Mouse (Mus musculus): ENCODE data around the gene Fezf2.

Fezf2 gene

DNA sequence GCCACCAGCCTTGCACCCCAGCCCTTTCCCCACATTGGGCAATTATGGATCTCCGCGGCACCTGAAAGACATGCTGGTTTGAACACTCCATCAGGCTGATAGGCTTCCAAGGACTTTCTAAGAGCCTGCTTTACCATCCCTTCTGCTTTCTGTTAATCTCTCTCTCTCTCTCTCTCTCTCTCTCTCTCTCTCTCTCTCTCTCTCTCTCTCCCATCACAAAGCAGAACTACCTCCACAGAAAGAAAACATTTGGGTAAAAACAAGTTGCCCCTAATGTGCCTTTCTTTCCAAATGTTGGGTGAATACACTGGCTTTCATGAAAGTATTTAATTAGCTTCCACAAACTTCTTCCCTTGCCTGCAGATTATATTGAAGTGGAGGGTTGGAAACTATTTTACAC, at the start of gene Fezf2:
TSS of gene Fezf2 (minus strand) at position 101 of the 400 bp plus-strand sequence.
- no peak for DNase-seq

DNA sequence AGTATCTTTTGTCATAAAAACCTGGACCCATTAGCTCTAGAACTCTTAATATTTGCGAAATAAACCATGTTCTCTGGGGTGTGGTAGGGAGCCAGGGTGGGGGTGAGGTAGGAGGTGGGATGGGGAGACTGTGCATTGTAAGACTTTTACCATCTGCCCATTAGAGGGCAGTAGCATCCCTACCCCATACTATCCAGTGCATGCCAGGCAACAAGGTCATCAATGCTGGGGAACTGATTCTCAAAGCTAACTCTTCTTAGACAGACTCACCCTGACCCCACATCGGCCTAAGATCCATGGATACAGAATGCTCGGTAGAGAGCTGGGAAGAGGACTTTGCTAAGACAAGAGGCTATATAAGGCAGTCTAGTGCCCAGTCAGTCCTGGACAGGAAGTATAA, 49.6 kb upstream of the Fezf2 start:
- DNase-seq: no peak

DNA sequence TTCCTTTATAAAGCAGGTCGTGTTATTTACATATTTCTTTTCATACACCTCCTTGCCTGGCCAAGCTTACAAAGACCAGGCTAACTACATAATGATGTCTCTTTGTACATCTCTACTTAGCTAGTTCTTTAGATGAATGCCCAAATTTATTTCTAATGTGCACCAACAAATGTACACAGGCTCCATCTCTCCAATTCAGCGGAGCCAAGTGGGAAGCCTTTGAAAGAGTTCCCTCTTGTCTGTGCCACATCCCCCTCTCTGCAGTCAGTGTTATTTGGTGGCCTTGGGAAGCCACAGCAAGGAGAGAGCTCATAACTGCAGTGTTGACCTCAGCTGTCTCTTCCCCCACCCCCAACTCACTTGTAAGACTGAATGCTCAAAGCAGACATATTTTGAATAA, 46.3 kb upstream of the Fezf2 start:
- no peak for DNase-seq

DNA sequence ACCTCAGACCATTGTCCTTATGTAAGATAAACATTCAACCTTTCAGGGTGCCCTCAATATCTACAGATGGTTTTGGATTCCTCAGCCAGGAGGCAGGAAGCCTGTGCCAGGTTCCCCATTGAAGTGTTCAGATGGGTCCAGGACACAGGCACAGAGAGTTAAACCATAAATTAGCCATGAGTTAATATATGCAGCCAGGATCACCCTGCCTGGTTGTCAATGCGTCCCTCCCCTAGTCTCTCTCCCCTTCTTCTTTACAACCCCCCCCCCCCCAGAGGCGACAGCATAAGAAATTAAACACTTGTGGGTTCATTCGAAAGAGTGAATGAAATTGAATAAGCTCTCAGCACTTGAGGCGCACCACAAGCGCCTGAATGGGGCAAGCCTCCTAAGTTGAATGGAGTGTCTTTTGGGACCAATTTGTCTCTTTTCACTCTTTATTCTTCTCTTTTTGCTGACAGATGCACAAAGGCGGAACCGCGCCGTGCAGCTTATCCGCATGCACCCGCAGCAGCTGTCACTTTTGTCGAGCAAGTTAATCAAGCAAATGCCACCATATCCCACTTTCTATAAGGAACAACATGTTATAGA, 45.4 kb upstream of the Fezf2 start:
- DNase-seq: no peak

DNA sequence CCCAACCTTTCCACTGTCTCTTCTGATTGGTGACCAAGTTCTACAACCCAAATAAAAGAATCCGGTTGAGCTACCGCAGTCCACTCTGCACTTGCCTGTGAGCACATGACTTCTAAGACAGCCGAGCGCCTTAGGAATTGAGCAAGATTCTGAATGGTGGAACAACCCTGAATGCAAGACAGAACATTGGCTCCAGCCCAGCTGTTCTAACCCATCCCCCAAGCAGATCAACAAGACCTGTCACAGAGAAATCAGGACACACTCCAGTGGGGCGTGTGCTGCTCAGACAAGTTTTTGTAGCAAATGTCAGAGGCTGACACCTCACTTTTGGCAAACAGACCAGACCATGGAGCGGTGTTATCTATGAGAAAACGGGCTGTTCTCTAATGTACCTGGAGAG, 43.2 kb upstream of the Fezf2 start:
- no peak for DNase-seq

DNA sequence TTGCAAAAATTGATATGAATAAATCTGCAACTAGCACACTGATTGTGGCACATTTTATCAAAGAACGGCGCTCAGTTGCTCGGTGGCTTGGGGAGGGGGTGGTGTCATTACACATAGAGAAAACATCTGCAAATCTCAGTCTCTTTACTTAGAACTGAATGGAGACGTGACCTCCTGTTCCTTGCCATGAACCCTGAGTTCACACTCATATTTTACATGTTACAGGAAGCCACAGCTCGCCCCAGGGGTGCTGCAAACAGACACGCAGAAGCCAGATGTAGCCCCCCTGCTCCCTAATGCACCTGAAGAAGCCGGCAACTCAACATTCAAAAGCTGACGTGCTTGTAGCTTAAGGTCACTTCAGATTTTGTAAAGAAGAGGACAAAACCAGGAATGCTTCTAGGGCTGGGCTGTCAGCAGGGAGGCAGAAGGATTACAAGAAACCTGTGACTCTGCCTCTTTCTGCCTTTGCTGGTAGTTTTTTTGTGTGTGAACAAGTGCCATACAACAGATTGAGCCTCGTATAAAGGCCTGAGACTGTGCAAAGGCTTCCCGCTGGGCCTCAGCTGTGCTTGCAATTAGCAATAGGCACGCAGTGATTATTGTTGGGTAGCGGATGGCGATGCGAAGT, 40.9 kb upstream of the Fezf2 start:
- DNase-seq: no peak

DNA sequence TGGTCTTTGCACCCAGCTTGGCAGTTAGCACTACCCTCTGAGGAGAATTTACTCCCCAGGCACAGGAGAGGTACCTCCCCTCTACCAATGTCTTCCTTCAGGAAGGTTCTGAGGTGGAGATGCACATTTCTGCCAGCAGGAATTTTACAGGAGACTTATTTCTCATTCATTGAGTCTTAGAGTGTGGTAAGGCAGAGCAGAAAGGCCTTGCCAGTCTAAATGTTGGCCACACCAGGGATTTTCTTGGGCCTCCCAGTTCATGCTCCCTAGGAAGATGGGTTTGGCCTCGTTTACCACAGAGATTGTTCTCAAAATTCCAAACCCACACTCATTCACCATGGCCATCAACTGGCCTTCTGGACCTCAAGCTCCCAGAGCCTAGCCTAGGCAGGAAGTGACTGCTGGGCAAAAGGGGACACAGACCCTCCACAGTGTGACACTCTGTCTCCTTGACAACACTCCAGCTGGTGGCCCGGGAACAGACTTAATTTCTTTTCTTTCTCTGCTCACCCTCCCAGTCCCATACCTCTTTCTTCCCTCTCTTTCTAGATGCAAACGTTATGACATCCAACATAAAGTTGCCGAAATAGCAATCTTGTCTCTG, 40.3 kb upstream of the Fezf2 start:
- DNase-seq: no peak

DNA sequence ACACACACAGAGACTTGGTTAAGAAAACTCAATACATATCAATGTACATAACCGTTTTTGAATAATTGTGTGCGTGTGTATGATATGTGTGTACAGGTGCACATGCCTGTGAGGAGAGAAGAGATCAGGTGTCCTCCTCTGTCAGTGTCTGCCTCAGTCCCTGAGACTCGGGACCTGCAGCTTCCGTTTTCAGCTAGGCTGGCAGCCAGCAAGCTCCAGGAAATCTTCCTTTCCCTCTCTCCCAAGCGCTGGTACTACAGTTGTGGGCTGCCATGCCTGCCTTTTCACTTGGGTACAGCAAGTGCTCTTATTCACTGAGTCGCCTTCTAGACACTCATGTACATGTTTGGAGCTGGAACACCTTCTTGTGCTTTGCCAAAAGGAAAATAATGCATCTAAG, 39.2 kb upstream of the Fezf2 start:
- no peak for DNase-seq

DNA sequence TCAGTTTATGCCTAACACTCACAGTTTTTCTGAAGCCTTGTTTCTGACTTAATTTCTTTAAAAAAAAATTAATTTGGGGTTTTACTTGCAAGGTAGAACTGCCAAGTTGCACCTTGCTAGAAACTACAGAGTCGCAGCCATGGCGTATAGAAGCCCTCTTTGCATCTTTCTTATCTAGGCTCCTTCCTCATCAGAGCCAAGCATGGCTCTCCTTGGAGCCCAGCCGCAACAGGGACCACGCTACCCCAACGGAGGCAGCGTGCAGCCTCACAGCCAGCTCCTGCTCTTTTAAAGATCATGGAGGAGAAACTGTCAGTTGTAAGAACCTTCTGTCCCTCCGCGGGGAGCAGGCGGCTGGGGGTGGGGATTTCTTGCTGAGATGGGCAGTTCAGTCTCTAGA, 29.9 kb upstream of the Fezf2 start:
- DNase-seq: no peak

DNA sequence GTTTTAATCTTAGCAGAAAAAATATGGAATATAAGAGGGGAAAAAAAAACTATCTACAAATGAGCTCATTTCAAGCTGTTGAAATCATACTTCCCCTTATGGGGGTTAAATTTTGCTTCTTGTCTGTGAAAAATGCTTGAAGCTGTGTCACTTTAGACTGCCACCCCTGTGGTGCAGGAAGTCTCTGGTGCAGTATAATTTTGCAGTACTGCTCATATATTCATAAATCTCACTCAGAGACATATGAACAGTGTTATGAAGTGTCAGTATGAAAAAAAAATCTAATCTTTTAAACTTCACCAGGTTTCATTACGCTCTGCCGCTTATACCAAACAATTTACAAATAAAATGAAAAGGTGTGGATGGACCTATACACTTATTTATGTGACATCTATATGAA, 29.3 kb upstream of the Fezf2 start:
- DNase-seq: no peak

DNA sequence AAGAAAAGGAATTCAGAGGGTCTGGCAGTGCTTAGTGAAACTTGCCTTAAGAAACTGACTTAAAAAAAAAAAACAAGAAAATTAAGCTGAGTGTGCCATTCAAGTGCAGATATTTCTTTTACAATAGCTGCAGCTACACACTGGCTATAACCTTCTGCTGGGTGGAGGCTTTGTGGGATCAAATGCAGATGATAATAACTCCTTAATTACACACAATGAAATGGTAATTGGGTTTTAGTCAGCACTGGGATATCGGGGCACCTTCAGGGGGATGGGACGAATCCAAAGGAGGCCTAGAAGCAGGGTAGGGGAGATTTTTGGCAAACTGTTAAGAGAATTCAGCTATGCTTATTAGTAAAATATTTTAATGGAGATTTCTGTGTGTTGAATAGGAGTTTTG, 27.5 kb upstream of the Fezf2 start:
- DNase-seq: no peak

DNA sequence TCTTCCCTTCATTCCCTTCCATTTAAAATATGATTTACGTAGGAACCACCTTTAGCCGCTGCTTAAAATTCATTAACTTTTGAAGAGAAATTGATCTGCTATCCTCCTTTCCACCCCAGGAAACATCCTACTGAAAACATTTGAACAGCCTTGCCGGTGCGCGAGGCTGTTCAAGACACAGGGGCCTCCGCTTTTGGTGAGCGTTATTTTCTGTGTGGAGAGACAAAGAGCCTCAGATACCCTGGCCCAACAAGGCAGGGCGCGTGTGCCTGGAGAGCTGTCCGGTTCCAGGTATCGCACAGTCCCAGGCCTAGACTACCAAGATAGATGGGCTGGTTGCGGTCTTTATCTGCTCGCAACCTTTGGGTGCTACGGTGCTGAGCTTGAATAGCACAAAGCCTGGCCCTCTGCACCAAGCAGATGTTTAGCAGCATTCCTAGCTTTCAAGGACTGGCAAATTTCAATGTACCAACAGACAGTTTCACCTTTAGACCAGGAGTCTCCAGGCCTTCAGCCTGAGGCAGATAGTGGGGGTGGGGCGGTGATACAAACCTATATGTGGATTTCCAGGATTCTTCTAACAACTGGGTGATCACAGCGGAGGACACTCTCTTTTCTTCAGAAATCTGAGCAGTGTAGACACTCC, 2.4 kb upstream of the Fezf2 start:
- DNase-seq: no peak

DNA sequence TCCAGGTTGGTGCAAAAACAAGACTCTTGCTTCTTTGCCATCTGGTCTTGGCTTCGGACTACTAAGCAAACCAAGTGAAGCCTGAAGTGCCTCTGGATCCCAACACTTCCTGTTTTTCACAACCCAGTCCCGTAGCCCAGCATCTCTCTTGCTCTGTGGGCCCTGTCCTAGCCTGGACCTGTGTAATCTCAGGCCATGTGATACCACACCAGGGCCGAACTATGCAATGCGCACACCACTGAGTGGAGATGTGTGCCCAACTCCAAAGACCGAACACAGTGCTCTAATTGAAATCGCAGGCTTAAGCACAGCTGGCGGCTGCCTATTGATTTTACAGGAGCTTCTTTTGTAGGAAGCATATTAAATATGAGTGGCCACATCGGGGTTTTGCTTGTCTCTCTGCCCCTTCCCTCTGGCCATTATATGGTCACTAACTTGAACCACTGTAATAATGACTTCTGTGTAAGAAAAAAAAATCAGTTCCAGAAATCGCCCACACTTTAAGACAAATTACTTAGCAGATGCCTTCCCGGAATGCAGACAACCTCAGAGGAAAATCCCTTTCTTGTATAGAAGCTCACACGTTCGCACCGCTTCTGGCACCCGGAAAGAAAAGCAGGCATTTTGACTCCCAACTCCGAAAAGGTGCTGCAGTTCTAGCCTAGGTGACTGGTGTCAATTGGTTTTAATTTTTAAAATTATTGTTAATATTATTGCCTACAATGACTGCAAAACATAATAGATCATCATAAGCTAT, 1.5 kb upstream of the Fezf2 start:
- DNase-seq: no peak

DNA sequence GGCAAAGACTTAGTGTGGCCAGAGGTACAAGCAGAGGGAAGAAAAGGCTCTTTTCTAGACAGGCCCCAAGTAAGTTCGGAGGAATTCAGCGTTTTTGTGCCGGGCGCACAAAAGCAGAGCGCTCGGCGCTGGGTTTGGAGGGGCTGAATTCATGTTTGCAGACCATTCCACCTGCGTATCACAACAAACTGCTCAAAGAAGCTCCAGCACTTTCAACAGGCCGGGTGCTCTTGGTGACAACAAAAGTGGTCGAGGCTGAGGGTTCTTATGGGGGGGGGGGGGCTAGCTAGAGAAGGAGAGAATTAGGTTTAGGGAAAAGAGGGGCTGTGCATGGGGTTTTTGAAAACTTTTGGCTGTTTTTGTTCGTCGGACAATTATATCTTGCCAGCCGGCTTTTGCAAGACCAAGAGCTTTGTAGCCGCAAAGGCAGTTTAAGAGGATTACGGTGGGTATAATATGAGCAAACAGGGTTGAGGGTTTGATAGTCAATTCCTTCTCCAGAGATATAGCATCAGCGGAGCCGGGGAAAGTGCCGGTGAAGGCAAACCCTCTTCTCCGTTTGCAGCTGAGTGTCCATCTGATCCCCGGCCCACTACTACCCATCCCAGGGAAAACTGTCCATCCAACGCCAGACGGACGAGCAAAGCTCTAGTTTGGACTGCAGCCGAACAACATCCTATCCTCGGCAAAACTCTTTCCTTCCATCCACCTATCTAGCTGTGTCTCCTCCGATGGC, 956 bp downstream of the Fezf2 start:
- DNase-seq: no peak

DNA sequence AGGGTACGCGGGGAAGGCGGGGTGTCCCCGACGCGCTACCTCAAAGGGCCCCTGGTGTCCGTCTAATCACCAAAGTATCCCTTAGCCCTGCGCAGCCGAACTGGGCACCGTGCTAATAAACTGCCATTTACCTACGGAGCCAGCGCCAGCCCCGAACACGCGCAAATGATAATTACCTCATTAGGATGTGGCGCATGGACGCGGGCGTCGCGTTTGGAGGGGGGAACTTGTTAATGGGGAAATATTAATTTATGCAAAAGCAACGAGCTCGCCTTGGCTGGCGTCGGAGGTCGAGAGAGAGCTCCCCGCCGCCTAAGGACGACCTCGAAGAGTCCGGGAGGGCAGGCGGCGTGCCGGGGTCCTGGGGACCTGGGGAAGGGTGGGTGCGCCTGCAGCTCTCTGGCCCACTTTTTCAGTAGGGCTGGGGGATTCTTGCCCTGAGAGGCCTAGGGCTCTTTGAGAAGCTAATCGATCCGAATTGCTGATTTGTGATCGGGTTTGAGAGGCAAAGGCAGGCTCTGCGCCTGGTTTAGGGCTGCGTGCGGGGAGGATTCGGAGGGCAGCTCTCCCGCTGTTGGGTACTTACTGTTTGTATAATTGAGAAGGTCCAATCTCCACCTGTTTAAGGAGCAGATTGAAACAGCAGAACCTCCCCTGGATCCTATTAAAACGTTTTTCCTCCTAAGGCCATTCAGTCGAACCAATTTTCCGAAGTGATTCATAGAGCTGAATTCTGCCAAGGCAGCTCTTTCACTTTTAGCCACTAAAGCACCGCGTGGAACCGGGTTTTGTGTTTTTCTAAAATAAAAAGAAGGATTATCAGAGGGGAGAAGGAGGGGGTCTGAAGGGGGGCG, 1.8 kb downstream of the Fezf2 start:
- no peak for DNase-seq

DNA sequence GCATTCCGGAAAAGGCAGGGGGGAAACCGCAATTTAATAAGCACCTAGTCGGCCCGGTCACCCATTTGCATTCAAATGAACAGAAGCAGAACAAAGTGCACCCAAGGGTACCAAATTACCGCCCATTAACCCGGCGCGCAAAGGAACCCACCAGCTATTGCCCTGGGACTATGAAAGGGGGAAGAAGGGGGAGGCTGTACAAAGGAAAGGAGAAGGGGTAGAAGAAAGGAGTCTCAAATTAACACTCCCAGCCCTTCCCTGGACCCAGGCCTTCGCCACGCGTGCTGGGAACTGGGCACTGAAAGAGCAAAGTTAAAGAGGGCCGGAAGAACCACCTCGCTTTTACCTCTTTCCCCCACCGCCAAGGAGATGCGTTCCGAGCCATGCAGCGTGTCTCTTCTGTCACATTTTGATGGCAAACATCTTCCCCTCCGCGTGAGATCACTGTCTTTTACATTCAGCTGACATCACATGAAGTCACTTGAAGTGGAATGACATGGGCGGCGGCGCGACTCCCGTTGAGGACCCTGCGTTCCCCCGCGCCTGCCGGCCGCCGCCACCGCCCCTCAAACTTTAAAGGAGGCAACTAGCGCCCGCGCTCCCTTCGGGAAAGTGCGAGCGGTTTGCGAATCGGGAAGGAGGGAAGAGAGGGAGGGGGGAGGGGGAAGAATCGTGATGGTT, 2.6 kb downstream of the Fezf2 start:
- no peak for DNase-seq

DNA sequence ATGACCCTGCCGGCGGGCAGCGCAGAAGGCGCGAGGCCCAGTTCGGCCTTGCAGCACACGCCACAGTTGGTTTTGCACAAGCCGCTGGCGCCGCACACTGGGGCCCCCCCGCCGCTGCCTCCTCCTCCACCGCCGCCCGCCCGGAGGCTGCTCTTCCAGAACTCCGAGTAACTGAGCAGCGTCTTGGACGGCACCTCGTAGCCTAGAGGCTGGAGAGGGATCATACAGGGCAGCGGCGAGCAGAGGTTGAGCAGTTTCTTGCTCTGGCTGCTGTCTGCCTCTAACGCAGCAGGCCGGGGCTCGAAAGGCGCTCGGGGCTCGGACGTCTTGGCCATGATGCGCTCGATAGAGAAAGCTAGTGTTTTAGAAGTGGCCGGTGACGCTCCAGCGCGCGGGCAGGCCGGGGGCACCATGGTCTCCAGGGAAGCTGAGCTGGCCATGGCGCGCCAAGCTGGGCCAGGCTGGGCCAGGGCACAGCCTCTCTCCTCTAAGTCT, 3.2 kb downstream of the Fezf2 start:
- peak in 1 of 2 experiments; percentile 47 for DNase-seq

DNA sequence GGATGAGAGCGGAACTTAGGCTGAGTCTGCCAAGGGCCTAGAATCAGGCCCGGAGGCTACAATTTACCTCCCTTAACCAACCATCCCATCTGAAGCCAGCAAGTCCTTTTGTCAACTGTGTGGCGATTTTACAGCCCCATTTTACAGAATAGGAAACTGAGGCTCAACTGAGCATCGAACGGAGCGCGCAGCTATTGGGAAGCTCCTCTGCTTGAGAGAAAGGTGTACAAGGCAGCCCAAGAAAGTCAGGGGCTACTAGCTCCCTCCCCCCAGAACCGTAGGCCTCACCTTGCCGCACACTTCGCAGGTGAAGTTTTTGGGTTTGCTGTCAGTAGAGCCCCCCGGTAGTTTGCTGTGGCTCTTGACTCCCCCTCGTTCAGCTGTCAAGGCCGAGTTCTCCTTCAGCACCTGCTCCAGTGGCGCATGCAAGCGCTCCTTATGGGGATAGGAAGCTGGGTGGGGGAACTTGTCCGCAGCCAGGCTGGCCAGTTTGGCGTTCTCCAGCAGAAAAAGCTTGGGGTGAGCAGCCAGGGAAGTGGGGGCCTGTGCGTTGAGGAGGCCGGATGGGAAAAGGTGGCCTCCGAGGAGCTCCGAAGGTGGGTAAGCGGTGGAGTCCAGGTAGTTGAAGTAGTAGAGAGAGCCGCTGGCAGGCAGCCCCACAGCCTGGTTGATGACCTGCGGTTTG, 3.8 kb downstream of the Fezf2 start:
- DNase-seq: no peak

DNA sequence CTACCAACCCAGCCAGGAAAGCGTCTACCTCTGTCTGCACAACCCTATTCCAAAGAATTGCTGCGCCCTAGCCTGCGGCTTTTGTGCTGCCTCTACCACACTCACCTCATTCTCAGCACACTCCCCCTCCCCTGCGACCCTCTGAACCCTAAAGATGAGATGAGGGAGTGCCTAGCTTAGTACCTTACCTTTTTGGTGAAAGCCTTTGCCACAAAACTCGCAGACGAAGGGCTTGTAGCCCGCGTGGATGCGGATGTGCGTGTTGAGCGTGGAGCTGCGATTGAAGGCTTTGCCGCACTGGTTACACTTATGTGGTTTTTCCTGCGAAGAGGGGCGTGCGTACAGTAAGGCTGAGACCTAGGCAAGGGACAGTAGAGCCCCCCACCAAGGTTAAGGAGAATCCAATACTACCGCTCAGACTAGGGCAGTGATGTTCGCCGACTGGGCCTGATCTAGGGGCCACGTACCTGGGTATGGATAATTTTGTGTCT, 4.5 kb downstream of the Fezf2 start:
- no peak for DNase-seq

DNA sequence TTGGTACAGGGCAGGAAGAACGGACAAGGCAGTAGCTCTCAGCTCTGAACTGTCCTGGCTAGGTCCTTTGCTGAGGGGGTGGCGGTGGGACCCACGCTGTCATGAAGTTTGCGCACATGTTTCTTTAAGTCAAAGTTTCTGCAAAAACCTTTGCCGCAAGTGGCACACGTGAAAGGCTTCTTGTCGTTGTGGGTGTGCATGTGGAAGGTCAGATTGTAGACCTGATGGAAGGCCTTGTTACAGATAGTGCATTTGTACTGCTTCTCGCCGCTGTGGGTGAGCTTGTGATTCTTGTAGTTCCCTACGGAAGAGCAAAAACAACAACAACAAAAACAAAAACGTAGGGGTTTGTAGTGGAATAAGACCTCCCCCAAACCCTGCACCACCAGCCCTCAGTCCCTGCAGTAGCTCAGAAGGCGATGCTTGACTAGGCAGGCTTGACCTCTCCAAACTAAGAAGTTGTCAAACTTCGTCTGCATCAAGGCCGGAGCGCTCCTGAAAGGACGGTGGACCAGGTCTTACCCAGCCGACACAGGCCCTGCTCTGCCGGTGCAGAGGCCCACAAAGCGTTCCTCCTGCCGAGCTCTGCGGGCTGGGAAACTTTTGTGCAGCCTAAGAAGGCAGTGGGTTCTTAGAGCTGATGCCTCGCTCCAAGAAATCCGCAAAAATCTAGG, 5.4 kb downstream of the Fezf2 start:
- DNase-seq: no peak

All from kidney, postnatal 25 days (tissue).